Mouse (Mus musculus) lung, postnatal 0 days (tissue): ENCODE results near the gene Mlh3.

ENCODE experiments used
- CTCF ChIP-seq: IDR thresholded peaks from 2 replicates; pipeline ENCODE4 v1.5.1; 2016; ENCODE audit warnings: antibody characterized with exemption, mild to moderate bottlenecking
- EP300 ChIP-seq: IDR thresholded peaks from 2 replicates; pipeline ENCODE4 v1.6.1; 2016; ENCODE audit warnings: antibody characterized with exemption, mild to moderate bottlenecking, control low read depth

- TF ChIP-seq CTCF = no peak
- no peak for TF ChIP-seq EP300
Observed at GRCm38 (mm10) chr12:85185810-85186209, 84.6 kb downstream of the Mlh3 start.
